Mouse (Mus musculus) forebrain, embryonic 10.5 days (tissue): Measurements from ENCODE around the gene Cyb5r4. TPM values are rescaled to one million over a fixed set of nuclear protein-coding genes. Genes with fewer than 3 reads are reported as not detected.
"Not testable (repeated sequence)": the region's sequence is repeated elsewhere in the genome, so short reads cannot be mapped to it uniquely, and the experiment has no call there.

Experiments used
- DNase-seq: peaks from one replicate; pipeline ENCODE4 v3.0.0-alpha.2; 2017; ENCODE audit warnings: low spot score; ENCODE audit errors: extremely low spot score
- H3K27ac ChIP-seq: fragments of 300-500 bp; sonication (generic); 2 replicates; pipeline ENCODE4 v1.5.1; 2016; ENCODE audit warnings: mild to moderate bottlenecking
- H3K27me3 ChIP-seq: fragments of 300-500 bp; sonication (generic); 2 replicates; pipeline ENCODE4 v1.6.1; 2016; ENCODE audit warnings: mild to moderate bottlenecking; ENCODE audit not compliant: poor library complexity, severe bottlenecking
- H3K36me3 ChIP-seq: fragments of 300-500 bp; sonication (generic); replicated peaks from 2 replicates; pipeline ENCODE4 v1.6.1; 2016; ENCODE audit warnings: mild to moderate bottlenecking, moderate library complexity
- H3K4me1 ChIP-seq: fragments of 300-500 bp; sonication (generic); 2 replicates; pipeline ENCODE4 v1.6.1; 2016
- H3K4me3 ChIP-seq: fragments of 300-500 bp; sonication (generic); 2 replicates; pipeline ENCODE4 v1.5.1; 2016; ENCODE audit warnings: mild to moderate bottlenecking, moderate library complexity
- H3K9me3 ChIP-seq: fragments of 300-500 bp; sonication (generic); 2 replicates; pipeline ENCODE4 v1.6.1; 2016; ENCODE audit warnings: mild to moderate bottlenecking, moderate library complexity
- WGBS: fragments of 180-500 bp; shearing (Covaris S2); methylation state at CpG from one replicate; pipeline ENCODE4 v1.1.7; 2016; 5-methylcytosine and 5-hydroxymethylcytosine counted together
- polyA plus RNA-seq: library from polyadenylated mRNA; unstranded; fragments of >200 nt; fragmentation: Nextera tagmentation; extraction: Ambion mirVana; gene quantifications from 2 replicates; pipeline ENCODE4 v1.2.1, GENCODE M21; 2016

The Cyb5r4 gene
- polyA plus RNA-seq: 97.1 and 97.9 TPM in 2 replicates

- H3K27ac ChIP-seq: peak within 1 kb of the TSS; percentile 85
- peaks cover 13% of the 10 kb centered on the region for H3K27me3 ChIP-seq
- H3K4me3 ChIP-seq: peak within 1 kb of the TSS; percentile 82
- H3K4me1 ChIP-seq: peaks cover 15% of the 10 kb centered on the region
- H3K9me3 ChIP-seq: no peaks in the 10 kb centered on the region
- WGBS: under 1% methylated on average over 52 of the region's 52 CpGs
- peak; percentile 97 for DNase-seq
- H3K36me3 ChIP-seq: no peaks in the 10 kb centered on the region
These were observed at the start of gene Cyb5r4 for GRCm38 (mm10) chr9:87021778-87022523. Cyb5r4 (plus strand) TSS chr9:87022014.

- DNase-seq, H3K4me1 ChIP-seq, H3K36me3 ChIP-seq, H3K27me3 ChIP-seq, H3K27ac ChIP-seq, H3K4me3 ChIP-seq, H3K9me3 ChIP-seq: not testable (repeated sequence)
These were observed 49.3 kb upstream of the Cyb5r4 start for GRCm38 (mm10) chr9:86972471-86972870.

DNA sequence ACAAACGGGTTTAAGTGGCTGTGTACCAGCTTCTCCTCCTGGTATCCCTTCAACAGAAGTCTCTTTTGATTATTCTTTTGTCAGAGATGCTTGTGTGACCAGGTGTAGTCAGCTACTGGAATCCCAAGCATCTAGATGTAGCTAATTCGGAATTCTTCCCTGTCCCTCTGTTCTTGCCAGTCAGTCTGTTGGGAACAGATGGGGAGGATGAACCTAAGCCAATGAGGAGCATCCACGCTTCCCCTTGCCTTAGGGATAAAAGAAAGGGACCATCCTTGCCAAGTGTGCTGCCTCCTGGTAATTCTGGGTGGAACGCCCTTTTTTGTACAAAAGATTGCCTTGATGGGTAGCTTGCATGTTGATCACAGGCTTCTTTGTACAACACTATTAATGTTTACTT is 48.3 kb upstream of the Cyb5r4 start:
- no peaks in the 10 kb centered on the region for H3K27me3 ChIP-seq
- DNase-seq: no peak
- no peaks in the 10 kb centered on the region for H3K9me3 ChIP-seq
- no peak overlapping the region for H3K4me3 ChIP-seq
- H3K27ac ChIP-seq: no peak overlapping the region
- 75% methylated on average over 4 of the region's 4 CpGs for WGBS
- no peaks in the 10 kb centered on the region for H3K36me3 ChIP-seq
- no peaks in the 10 kb centered on the region for H3K4me1 ChIP-seq

- DNase-seq: no peak
- H3K27me3 ChIP-seq: no peaks in the 10 kb centered on the region
- H3K27ac ChIP-seq: no peak overlapping the region
- no peak overlapping the region for H3K4me3 ChIP-seq
- H3K4me1 ChIP-seq: peaks cover 4% of the 10 kb centered on the region
- H3K9me3 ChIP-seq: no peaks in the 10 kb centered on the region
- WGBS: 91% methylated on average over 4 of the region's 4 CpGs
- no peaks in the 10 kb centered on the region for H3K36me3 ChIP-seq
These were observed 44.9 kb upstream of the Cyb5r4 start for GRCm38 (mm10) chr9:86976896-86977295.

DNA sequence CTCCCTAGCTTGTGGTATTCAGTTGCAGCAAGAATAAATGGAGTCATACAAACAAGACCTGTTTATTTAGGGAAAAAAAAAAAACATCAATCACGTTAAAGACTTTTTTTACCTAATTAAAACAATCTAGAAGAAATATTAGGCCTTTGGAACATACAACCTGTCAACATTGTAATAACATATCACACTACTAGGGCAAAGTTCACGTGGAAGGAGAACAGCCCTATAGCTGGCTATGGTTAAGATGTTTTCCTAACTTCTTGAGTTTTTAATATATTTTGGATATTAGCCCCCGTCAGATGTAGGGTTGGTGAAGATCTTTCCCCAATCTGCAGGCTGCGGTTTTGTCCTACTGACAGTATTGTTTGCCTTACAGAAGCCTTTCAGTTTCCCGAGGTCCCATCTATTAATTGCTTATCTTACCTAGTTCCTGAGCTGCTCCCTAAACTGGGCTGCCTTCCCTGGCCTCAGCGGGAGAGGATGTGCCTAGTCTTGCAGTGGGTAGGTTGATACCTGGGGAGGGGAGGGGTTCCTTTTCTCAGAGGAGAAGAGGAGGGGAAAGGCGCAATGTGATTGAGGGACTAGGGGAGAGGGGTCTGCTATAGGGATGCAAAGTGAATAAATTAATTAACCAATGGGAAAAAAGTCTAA is 43.4 kb upstream of the Cyb5r4 start:
- Histone ChIP-seq H3K9me3 (no peaks in the 10 kb centered on the region), H3K36me3 (no peaks in the 10 kb centered on the region), H3K27ac (no peak overlapping the region), H3K4me3 (no peak overlapping the region), H3K4me1 (peaks cover 4% of the 10 kb centered on the region), H3K27me3 (no peaks in the 10 kb centered on the region)
- WGBS: 78% methylated on average over 7 of the region's 7 CpGs
- DNase-seq: no peak

- no peaks in the 10 kb centered on the region for H3K36me3 ChIP-seq
- no peak for DNase-seq
- no peak overlapping the region for H3K27ac ChIP-seq
- H3K4me3 ChIP-seq: no peak overlapping the region
- H3K4me1 ChIP-seq: peaks cover 4% of the 10 kb centered on the region
- H3K27me3 ChIP-seq: no peaks in the 10 kb centered on the region
- no peaks in the 10 kb centered on the region for H3K9me3 ChIP-seq
These were observed 41.8 kb upstream of the Cyb5r4 start for GRCm38 (mm10) chr9:86980048-86980447.

GRCm38 (mm10) chr9:86980942-86981341 is 40.9 kb upstream of the Cyb5r4 start:
- no peak for DNase-seq
- H3K9me3 ChIP-seq: no peaks in the 10 kb centered on the region
- H3K4me1 ChIP-seq: peaks cover 7% of the 10 kb centered on the region
- H3K36me3 ChIP-seq: no peaks in the 10 kb centered on the region
- H3K27me3 ChIP-seq: no peaks in the 10 kb centered on the region
- no peak overlapping the region for H3K4me3 ChIP-seq
- 55% methylated on average over 2 of the region's 2 CpGs for WGBS
- H3K27ac ChIP-seq: no peak overlapping the region

- no peak overlapping the region for H3K4me3 ChIP-seq
- no peaks in the 10 kb centered on the region for H3K9me3 ChIP-seq
- no peaks in the 10 kb centered on the region for H3K36me3 ChIP-seq
- no peaks in the 10 kb centered on the region for H3K27me3 ChIP-seq
- no peak for DNase-seq
- WGBS: 16% methylated on average over 10 of the region's 10 CpGs
- peaks cover 7% of the 10 kb centered on the region for H3K4me1 ChIP-seq
- no peak overlapping the region for H3K27ac ChIP-seq
These were observed 40.3 kb upstream of the Cyb5r4 start for GRCm38 (mm10) chr9:86981551-86981950.

DNA sequence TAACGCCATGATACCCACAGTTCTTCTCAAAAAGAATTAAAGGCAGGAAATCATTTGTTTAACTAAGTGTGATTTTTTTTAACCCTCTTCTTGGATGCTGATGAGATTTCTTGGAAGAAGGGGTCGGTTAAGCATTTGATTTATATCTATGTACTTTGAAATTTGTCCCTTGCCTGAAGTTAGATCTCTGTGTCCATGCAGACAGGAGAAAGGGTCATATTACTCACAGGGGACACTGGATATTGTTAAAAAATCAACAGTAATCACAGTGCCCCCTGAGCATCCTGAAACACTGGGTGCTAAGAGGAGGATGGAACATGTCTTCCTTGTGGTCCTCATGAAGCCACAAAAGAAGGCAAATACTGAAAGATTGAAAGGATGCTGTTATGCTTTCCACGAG is 37.2 kb upstream of the Cyb5r4 start:
- no peaks in the 10 kb centered on the region for H3K9me3 ChIP-seq
- peaks cover 7% of the 10 kb centered on the region for H3K4me1 ChIP-seq
- H3K36me3 ChIP-seq: no peaks in the 10 kb centered on the region
- H3K27me3 ChIP-seq: no peaks in the 10 kb centered on the region
- 86% methylated on average over 3 of the region's 3 CpGs for whole genome bisulfite sequencing
- no peak overlapping the region for H3K27ac ChIP-seq
- DNase-seq: no peak
- H3K4me3 ChIP-seq: no peak overlapping the region

GRCm38 (mm10) chr9:86985105-86985504 is 36.7 kb upstream of the Cyb5r4 start:
- no peaks in the 10 kb centered on the region for H3K36me3 ChIP-seq
- no peaks in the 10 kb centered on the region for H3K27me3 ChIP-seq
- 79% methylated on average over 6 of the region's 6 CpGs for WGBS
- peaks cover 7% of the 10 kb centered on the region for H3K4me1 ChIP-seq
- H3K9me3 ChIP-seq: no peaks in the 10 kb centered on the region
- DNase-seq: no peak
- H3K4me3 ChIP-seq: no peak overlapping the region
- no peak overlapping the region for H3K27ac ChIP-seq

DNA sequence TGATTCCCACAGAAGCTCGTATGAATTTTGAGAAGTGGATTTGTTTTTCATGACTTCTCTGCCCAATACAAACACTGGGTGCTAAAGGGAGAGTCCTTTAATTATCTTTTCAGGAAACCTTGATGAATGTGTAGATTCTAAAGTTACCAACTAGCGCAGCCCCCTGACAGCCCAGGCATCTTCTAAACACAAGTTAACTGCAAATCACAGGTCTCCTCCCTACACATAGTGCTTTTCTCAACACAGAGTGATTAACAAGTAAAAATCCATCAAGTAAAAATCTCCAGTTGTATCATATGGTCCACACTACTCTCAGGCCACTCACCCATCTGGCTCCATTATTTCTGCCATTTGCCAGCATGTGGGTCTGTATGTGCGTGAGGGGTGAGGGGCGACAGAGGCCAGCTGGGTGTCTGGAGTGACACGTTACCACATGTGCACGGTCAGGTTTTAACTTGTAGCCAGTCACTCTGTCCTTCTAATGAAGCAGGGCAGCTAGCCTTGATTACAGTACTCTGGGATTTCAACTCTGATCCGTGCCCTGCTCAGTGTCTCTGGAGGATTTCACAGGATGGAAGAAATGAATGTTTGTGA is 35.0 kb upstream of the Cyb5r4 start:
- 83% methylated on average over 7 of the region's 7 CpGs for WGBS
- DNase-seq: no peak
- no peaks in the 10 kb centered on the region for H3K36me3 ChIP-seq

GRCm38 (mm10) chr9:86989822-86990221 is 32.0 kb upstream of the Cyb5r4 start:
- no peak for DNase-seq
- H3K27me3 ChIP-seq: no peaks in the 10 kb centered on the region
- H3K4me1 ChIP-seq: peaks cover 3% of the 10 kb centered on the region; the same call in 1 of the 2 replicates
- no peaks in the 10 kb centered on the region for H3K9me3 ChIP-seq
- H3K36me3 ChIP-seq: no peaks in the 10 kb centered on the region
- H3K4me3 ChIP-seq: no peak overlapping the region
- no peak overlapping the region for H3K27ac ChIP-seq

More for the DNA sequence above, 35.0 kb upstream of the Cyb5r4 start:
- no peaks in the 10 kb centered on the region for H3K9me3 ChIP-seq
- no peak overlapping the region for H3K4me3 ChIP-seq
- H3K27ac ChIP-seq: no peak overlapping the region
- peaks cover 3% of the 10 kb centered on the region for H3K4me1 ChIP-seq
- H3K27me3 ChIP-seq: no peaks in the 10 kb centered on the region

DNA sequence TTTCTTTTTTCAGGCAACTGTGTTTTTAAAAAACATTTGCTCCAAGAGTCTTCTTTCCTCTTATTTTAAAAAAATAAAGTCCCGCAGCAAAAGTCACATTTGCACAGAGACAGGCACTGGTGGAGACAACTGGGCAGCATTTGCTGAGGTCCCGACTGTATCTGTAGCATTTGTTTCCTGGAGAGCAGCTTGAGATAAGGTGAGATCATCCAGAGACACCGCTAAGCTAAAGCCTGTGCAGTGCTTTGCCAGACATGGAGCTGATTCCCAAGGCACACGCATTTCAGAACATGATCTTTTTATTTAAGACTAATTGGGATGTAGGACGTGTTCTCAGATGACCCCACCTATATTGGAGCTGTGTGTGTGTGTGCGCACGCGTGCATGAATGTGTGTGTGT is 30.1 kb upstream of the Cyb5r4 start:
- Histone ChIP-seq H3K9me3 (no peaks in the 10 kb centered on the region), H3K36me3 (no peaks in the 10 kb centered on the region), H3K4me3 (no peak overlapping the region), H3K27ac (no peak overlapping the region), H3K27me3 (no peaks in the 10 kb centered on the region), H3K4me1 (no peaks in the 10 kb centered on the region)
- 86% methylated on average over 8 of the region's 8 CpGs for WGBS
- DNase-seq: no peak
